Mouse (Mus musculus) stomach, postnatal 0 days (tissue): Measurements from ENCODE around the gene Fgf4.

ENCODE experiments used
- CTCF ChIP-seq: IDR thresholded peaks from 2 replicates; pipeline ENCODE4 v1.5.1; 2016; ENCODE audit warnings: antibody characterized with exemption, low read depth, mild to moderate bottlenecking, moderate library complexity
- EP300 ChIP-seq: optimal IDR thresholded peaks from 2 replicates; pipeline ENCODE3; 2016; ENCODE audit warnings: antibody characterized with exemption

DNA sequence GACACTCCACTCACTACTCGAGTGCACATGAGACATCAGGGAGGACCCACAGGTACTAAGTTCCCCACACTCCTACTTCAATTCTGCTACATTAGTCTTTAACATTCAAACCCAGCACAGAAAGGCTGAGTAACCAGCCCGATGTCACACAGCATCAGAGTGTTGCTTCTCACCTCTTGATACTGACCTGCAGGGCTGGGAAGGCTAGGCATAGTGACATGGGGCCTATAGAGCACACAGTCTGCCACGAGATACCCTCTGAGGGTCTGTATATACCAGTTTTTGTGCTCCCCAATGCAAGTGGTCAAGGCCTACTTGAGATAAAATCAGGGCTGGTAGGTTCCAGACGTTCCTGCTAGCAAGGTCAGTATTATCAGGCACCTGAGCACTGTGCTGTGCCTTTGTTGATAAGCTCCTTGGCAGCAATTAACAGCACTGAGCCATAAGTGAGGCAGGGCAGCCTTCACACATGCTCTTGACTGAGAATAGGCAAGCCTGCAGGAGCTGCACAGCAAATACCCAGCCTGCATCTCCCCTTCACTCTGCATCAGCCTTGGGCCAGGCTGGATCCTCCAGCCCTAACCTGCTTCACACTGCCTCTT is 39.1 kb upstream of the Fgf4 start:
- no peak for TF ChIP-seq CTCF
- TF ChIP-seq EP300: no peak
